Mouse (Mus musculus): ENCODE results near the gene Cgref1. TPM values are rescaled to one million over a fixed set of nuclear protein-coding genes. Genes with fewer than 3 reads are reported as not detected.

The Cgref1 gene
- polyA plus RNA-seq, 1 experiment from 2014 or later: 18.5 TPM

DNA sequence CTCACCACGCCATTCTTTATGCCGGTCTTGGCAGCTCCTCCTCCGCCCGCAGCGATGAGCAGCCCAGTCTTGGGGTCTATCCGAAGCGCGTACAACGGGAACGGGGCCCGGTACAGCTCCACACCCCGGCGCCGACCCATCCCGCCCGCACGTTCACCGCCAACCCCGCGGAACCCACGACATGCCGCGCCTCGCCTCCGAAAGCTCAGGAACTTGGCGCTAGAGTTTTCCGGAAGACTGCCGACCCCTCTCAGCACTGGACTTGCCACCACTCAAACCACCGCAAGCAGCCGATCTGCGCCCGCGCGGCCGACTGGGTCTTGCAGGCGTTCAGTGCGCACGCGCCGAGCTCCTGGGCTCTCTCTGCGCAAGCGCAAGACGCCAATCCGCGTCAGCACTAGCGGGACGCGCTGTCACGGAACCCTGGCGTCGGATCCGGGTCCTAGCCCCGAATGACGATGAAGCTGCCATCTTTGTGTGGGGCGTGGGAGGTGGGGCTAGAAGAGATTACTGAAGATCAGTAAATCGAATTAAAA is 14.6 kb upstream of the Cgref1 start, which contains the start of gene Preb:
Gene Preb (minus strand): TSS at position 396 of the 536 bp plus-strand sequence.
- under 1% methylated on average over 56 of the region's 56 CpGs for WGBS
- Histone ChIP-seq H3K4me1 (peaks cover 29% of the 10 kb centered on the region), H3K9me3 (no peaks in the 10 kb centered on the region), H3K4me2 (replicated peaks) (peak within 1 kb of the TSS; percentile 91), H3K9ac (replicated peaks) (peak within 1 kb of the TSS; percentile 86), H3K27me3 (no peaks in the 10 kb centered on the region), H3K27ac (replicated peaks) (peak within 1 kb of the TSS; percentile 88), H3K36me3 (peaks cover 21% of the 10 kb centered on the region), H3K4me3 (peak within 1 kb of the TSS; percentile 66)
- ATAC-seq (replicated peaks): peak; percentile 98

DNA sequence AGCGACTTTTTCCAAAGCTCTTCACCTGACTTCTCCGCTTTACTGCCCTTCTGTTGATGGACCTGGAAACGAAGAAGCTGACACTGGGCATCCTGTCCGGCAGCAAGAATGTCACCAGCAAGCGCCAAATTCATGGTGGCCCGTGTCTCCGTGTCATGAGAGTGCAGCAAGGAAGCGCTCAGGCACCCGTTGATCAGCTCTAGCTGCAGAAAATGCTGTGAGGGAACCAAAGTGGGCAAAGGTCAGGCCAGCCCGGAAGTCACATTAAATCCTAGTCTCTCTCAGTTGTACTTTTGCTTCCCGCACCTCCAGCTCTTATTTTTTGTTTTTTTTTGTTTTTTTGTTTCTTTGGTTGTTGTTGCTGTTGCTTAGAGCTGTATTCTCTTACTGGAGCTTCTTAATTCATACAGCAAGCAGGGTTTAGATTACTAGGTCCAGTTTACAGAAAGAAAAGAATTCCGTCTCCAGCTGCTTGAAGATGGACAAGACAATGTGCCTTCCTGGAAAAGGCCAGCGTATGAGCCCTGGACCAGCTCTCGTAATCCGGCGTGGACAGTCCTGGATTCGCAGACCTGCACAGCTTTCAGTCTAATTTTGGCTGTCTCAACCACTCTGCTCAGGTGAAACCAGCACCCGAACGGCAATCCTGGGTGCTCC is 13.9 kb upstream of the Cgref1 start:
- no peak for ATAC-seq (replicated peaks)
- Histone ChIP-seq H3K36me3 (peaks cover 27% of the 10 kb centered on the region), H3K4me2 (replicated peaks) (peak overlapping the region; percentile 91), H3K9me3 (no peaks in the 10 kb centered on the region), H3K4me1 (peaks cover 29% of the 10 kb centered on the region), H3K9ac (replicated peaks) (peak overlapping the region; percentile 86), H3K27me3 (no peaks in the 10 kb centered on the region), H3K27ac (replicated peaks) (peak overlapping the region; percentile 88), H3K4me3 (peak overlapping the region; percentile 66)
- whole genome bisulfite sequencing: 37% methylated on average over 19 of the region's 19 CpGs

DNA sequence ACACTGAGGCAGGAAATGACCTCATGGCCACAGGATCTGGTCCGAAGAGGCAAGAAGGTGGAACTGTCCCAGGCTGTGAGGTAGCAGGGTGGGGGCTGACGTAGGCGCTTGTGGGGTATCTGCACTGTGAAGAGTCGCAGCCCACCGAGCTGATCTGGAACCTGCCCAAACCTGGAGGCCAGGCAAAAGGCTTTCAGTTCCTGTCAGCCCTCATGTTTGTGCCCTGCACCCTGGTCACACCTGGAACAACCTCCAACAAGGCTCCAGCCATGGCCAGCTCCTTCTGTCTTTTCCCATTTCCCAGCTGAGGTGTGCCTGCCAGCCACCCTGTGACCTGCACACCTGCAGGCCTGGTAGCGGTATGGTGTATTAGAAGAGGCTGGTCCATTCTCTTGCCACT is 12.5 kb upstream of the Cgref1 start:
- no peak for ATAC-seq (replicated peaks)
- Histone ChIP-seq H3K4me2 (replicated peaks) (no peak overlapping the region), H3K4me1 (peaks cover 29% of the 10 kb centered on the region), H3K27ac (replicated peaks) (no peak overlapping the region), H3K36me3 (peaks cover 40% of the 10 kb centered on the region), H3K27me3 (no peaks in the 10 kb centered on the region), H3K9me3 (no peaks in the 10 kb centered on the region), H3K4me3 (no peak overlapping the region), H3K9ac (replicated peaks) (no peak overlapping the region)
- WGBS: 92% methylated on average over 6 of the region's 6 CpGs

DNA sequence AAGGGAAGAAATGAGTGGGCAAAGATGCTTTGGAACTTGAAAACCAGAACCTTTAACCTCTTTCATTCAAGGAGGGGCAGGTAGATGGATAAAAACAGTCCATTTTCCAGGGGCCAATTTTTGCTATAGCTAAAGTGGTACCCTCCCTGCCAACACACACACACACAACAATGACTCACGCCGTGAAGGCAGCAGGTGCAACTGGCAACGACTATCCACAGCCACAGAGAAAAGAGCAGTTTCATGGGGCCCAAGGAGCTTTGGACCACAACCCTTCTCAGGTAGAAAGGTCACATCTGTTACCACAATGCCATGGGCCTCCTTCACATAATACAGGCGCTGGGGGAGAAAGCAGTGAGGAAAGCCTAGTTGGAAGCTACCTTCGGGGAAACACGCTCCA is 10.4 kb upstream of the Cgref1 start:
- H3K9me3 ChIP-seq: no peaks in the 10 kb centered on the region
- no peak overlapping the region for H3K9ac ChIP-seq (replicated peaks)
- no peak for ATAC-seq (replicated peaks)
- H3K4me1 ChIP-seq: peaks cover 27% of the 10 kb centered on the region
- H3K4me3 ChIP-seq: no peak overlapping the region
- no peaks in the 10 kb centered on the region for H3K27me3 ChIP-seq
- no peak overlapping the region for H3K4me2 ChIP-seq (replicated peaks)
- H3K36me3 ChIP-seq: peaks cover 43% of the 10 kb centered on the region
- no peak overlapping the region for H3K27ac ChIP-seq (replicated peaks)
- 94% methylated on average over 6 of the region's 6 CpGs for WGBS

DNA sequence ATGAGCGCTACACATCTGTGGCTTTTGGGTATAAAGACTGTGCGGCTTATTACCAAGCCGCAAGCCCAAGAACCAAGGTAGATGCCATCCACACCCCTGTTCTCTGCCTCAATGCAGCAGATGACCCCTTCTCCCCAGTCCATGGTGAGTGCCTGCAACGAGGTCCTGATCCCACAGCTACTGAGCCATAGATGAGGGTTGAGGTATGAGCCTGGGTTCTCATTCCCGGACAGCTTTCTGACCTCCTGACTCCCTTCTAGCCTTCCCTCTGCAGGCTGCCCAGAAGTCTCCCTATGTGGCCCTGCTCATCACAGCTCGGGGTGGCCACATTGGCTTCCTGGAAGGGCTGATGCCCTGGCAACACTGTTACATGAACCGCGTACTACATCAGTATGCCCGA is 9.2 kb upstream of the Cgref1 start:
- Histone ChIP-seq H3K9ac (replicated peaks) (no peak overlapping the region), H3K36me3 (peaks cover 43% of the 10 kb centered on the region), H3K27ac (replicated peaks) (no peak overlapping the region), H3K4me3 (no peak overlapping the region), H3K4me1 (peaks cover 32% of the 10 kb centered on the region), H3K27me3 (no peaks in the 10 kb centered on the region), H3K9me3 (no peaks in the 10 kb centered on the region), H3K4me2 (replicated peaks) (no peak overlapping the region)
- no peak for ATAC-seq (replicated peaks)
- 97% methylated on average over 9 of the region's 9 CpGs for WGBS

DNA sequence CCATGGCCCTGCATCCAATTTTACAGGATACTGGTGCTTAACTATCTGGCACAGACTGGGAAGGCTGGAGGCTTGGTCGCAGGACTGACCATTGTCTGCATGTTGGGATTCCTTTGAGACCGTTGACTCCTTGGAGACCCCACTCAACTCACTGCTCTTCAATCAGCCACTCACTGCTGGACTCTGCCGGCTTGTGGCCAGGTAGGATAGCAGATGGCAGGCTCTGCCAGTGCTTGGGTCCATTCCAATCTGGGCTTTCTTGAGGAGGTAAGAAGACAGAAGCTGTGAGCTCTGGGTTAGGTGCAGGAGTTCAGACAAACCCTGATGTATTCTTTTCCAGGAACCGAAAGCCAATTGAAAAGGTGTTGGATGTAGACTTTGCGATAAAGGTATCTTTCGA is 8.7 kb upstream of the Cgref1 start:
- peaks cover 32% of the 10 kb centered on the region for H3K4me1 ChIP-seq
- no peak overlapping the region for H3K4me3 ChIP-seq
- WGBS: 96% methylated on average over 6 of the region's 6 CpGs
- H3K4me2 ChIP-seq (replicated peaks): no peak overlapping the region
- ATAC-seq (replicated peaks): no peak
- H3K36me3 ChIP-seq: peaks cover 43% of the 10 kb centered on the region
- no peak overlapping the region for H3K9ac ChIP-seq (replicated peaks)
- no peak overlapping the region for H3K27ac ChIP-seq (replicated peaks)
- no peaks in the 10 kb centered on the region for H3K9me3 ChIP-seq
- no peaks in the 10 kb centered on the region for H3K27me3 ChIP-seq

DNA sequence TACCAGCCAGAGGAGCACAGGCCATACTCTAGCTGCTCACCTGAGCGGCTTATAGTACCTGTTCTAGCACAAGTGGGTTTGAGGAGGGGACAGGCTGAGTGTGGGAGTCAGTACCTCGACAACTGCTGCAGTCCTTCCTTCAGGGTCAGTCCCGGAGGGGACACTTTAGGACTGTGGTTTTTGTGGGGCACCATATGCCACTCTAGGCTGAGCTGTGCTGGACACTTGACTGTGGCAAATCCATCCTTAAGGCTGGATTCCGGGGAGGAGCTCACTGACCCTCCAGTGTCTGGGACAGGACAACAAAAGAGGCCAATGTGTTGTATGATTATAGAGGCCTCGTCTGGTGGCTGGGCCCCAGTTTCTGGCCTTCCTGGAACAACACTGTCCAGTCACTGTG is 7.2 kb upstream of the Cgref1 start:
- no peak for ATAC-seq (replicated peaks)
- Histone ChIP-seq H3K27ac (replicated peaks) (no peak overlapping the region), H3K9me3 (no peaks in the 10 kb centered on the region), H3K27me3 (no peaks in the 10 kb centered on the region), H3K36me3 (peaks cover 36% of the 10 kb centered on the region), H3K4me2 (replicated peaks) (no peak overlapping the region), H3K9ac (replicated peaks) (no peak overlapping the region), H3K4me1 (peaks cover 19% of the 10 kb centered on the region), H3K4me3 (no peak overlapping the region)
- 89% methylated on average over 5 of the region's 5 CpGs for WGBS

DNA sequence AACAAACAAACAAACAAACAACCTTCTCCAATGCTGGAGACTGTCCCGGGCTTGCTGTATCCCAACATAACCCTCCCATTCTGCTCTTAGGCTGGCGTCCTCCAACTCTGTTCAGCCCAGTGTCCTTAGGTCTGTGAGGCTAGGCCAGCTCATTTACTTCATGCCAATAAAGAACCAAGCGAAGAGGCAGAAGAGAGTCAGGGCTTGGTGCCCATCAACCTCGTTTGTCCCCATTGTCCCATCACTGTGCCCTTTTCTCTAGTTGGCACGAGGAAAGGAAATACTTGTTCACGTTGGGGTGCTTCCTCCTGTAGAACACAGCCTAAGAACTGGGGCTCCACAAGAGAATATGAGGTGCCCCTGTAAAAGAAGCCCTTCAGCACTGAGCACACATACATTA is 6.3 kb upstream of the Cgref1 start:
- no peak for ATAC-seq (replicated peaks)
- H3K36me3 ChIP-seq: peaks cover 33% of the 10 kb centered on the region
- H3K27ac ChIP-seq (replicated peaks): no peak overlapping the region
- no peak overlapping the region for H3K9ac ChIP-seq (replicated peaks)
- no peaks in the 10 kb centered on the region for H3K27me3 ChIP-seq
- no peak overlapping the region for H3K4me2 ChIP-seq (replicated peaks)
- H3K4me1 ChIP-seq: peaks cover 16% of the 10 kb centered on the region
- H3K4me3 ChIP-seq: no peak overlapping the region
- no peaks in the 10 kb centered on the region for H3K9me3 ChIP-seq
- 73% methylated on average over 6 of the region's 6 CpGs for WGBS

DNA sequence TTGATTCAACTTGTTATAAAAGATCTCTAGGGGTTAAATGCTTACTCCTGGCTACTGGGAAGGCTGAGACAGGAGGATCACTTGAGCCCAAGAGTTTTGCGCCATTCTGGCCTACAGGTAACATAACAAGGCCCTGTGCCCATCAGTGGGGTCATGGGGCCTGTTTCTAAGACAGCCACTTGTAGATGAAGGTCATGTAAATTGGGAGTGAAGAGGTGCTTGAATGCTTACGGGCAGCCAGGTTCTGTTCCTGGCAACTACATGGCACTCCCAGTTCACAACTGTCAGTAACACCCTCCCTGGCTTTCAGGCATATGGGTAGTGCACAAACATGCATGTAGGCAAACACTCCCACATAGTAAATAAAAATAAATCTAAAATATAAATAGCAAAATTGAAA is 5.5 kb upstream of the Cgref1 start:
- Histone ChIP-seq H3K4me2 (replicated peaks) (no peak overlapping the region), H3K4me3 (no peak overlapping the region), H3K27me3 (no peaks in the 10 kb centered on the region), H3K4me1 (peaks cover 16% of the 10 kb centered on the region), H3K9me3 (no peaks in the 10 kb centered on the region), H3K36me3 (peaks cover 31% of the 10 kb centered on the region), H3K9ac (replicated peaks) (no peak overlapping the region), H3K27ac (replicated peaks) (no peak overlapping the region)
- WGBS: 89% methylated on average over 2 of the region's 2 CpGs
- ATAC-seq (replicated peaks): no peak

DNA sequence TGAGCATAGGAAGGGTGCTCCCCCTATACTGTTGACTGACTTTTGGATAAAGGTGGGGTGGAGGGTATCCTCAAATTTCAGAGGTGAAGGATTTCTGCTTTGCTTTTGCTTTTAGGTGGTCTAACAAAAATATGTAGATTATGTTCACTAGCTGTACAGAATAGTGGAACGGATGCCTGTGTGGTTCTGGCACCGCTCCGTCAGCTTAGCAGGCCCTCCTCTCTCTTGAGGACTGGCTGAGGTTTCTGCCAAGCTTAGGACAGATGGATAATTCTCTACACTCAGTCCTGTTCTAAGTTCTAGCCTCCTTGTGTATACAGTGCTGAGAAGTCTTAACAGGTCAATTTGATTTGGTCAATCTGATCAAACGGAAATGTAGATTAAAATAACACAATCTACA is 5.1 kb upstream of the Cgref1 start:
- Histone ChIP-seq H3K9ac (replicated peaks) (peak overlapping the region; percentile 52; the same call in 1 of the 2 replicates), H3K27me3 (peaks cover 2% of the 10 kb centered on the region; the same call in 1 of the 2 replicates), H3K27ac (replicated peaks) (no peak overlapping the region), H3K4me3 (peak overlapping the region; percentile 50), H3K36me3 (peaks cover 26% of the 10 kb centered on the region), H3K9me3 (no peaks in the 10 kb centered on the region), H3K4me1 (peaks cover 21% of the 10 kb centered on the region), H3K4me2 (replicated peaks) (peak overlapping the region; percentile 87)
- 61% methylated on average over 4 of the region's 4 CpGs for WGBS
- ATAC-seq (replicated peaks): no peak; the same call in 1 of the 2 replicates

DNA sequence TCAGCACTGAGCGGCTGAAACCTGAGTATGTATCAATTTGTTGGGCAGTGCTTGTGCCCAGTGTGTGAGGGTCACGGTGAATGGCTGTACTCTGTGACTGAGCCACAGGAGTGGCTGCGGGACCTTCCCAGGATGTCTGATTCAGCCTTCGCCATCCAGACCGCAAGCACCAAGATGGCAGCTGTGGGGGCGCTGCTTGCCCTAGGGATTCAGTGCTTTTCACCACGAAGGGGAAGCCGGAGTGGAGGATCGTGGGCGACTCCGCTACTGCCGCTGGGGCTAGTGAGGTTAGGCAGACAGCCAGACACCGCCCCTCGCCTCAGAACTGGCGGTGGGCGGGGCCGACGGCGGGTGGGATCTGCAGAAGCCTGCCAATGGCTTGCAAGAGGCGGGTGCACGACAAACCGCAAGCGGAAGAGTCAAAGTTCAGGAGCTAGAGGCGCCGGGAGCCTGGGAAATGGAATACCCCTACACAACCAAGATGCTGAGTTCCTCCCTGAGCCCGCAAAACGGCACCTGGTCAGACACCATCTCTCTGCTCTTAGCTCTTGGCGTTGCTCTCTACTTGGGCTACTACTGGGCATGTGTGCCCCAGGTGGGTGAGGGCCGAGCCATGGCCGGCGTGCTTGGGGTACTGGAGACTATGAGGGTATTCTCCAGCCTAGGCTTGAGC is 4.4 kb upstream of the Cgref1 start:
- Histone ChIP-seq H3K9me3 (no peaks in the 10 kb centered on the region), H3K4me2 (replicated peaks) (peak overlapping the region; percentile 87), H3K9ac (replicated peaks) (peak overlapping the region; percentile 52), H3K4me3 (peak overlapping the region; percentile 50), H3K27me3 (peaks cover 3% of the 10 kb centered on the region; the same call in 1 of the 2 replicates), H3K4me1 (peaks cover 27% of the 10 kb centered on the region), H3K36me3 (peaks cover 20% of the 10 kb centered on the region; the same call in 1 of the 2 replicates), H3K27ac (replicated peaks) (peak overlapping the region; percentile 53)
- ATAC-seq (replicated peaks): peak; percentile 74
- WGBS: under 1% methylated on average over 31 of the region's 31 CpGs

DNA sequence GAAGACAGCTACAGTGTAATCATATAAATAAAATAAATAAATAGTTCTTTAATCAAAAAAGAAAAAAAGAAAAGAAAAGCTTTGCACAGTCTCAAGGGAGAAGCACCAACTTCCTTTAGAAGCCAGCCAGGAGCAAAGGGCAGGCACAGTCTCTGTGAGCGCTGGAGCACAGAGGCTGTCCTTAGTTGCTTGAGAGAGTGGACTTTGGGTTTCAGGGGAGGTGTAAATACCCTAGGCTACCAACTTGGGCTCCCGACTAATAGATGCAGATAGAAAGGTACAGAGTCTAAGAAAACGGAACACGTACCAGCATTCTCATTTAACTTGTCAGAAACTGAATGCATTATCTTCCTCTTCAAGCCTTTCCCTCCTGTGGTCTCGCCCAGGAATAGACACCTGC is 3.2 kb upstream of the Cgref1 start:
- ATAC-seq (replicated peaks): no peak
- Histone ChIP-seq H3K27me3 (peaks cover 3% of the 10 kb centered on the region; the same call in 1 of the 2 replicates), H3K9ac (replicated peaks) (no peak overlapping the region), H3K9me3 (no peaks in the 10 kb centered on the region), H3K4me3 (no peak overlapping the region), H3K27ac (replicated peaks) (no peak overlapping the region), H3K4me1 (peaks cover 30% of the 10 kb centered on the region), H3K4me2 (replicated peaks) (no peak overlapping the region), H3K36me3 (peaks cover 9% of the 10 kb centered on the region; the same call in 1 of the 2 replicates)
- 85% methylated on average over 5 of the region's 5 CpGs for WGBS
